Mouse (Mus musculus): ENCODE results near the gene Meis3. TPM values are rescaled to one million over a fixed set of nuclear protein-coding genes. Genes with fewer than 3 reads are reported as not detected.

The Meis3 gene
- total and polyA plus RNA-seq, 3 experiments, result 4.3 to 8.7 (median 4.6) TPM

DNA sequence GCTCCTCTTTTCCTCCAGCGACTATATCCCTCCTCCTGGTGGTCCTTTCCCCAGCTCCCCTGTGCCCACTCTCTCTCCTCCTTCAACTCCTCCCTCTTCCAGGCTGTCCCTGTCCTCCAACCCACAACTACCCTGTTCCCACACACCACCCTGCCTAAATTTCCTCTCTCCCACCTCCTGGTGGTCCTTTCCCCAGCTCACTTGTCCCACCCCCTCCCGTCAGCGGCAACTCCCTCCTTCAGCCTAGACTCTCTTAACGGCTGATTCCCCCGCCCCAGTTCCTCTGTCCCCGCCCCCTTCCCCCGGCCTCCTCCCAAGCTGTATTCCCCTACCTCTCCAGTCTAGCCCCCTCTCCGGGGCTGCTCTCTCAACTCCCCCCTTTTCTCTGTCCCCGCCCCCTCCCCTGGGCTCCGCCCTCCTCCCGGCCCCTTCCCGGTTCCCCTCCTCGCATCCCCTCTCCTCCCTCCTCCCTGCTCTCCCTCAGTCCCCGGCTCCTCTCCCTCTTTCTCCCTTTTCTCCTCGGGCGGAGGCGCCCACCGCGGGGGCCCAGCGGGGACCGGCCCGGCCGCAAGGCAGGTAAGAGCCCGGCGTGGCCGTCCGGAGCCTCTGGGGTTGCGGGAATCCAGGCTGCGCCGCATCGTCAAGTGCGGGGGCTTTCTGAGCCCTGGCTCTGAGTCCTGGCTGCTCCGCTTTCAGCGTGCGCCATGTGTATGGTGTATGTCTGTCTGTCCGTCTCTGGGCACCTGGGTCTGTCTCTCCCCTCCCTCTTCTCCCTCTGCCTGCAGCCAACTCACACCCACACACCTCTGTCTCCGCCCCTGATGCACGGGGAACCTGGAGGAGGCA lies 44.8 kb upstream of the Meis3 start:
- DNase-seq, result no peak
- peaks cover 2% of the 10 kb centered on the region; the same call in 1 of the 2 replicates for H3K4me1 ChIP-seq (ENCODE audit: control insufficient read depth, insufficient read depth, low read length)
- intact Hi-C loops (cut with DNase I), result loop anchor here (5.0 kb wide), 1 partner anchor 47 kb away; the partner anchor contains the start of gene Meis3
- no peaks in the 10 kb centered on the region for H3K79me2 ChIP-seq (replicated peaks; ENCODE audit: control insufficient read depth, insufficient read depth, low read length)
- peak overlapping the region; percentile 76 for H3K27ac ChIP-seq
- peaks cover 3% of the 10 kb centered on the region; the same call in 1 of the 2 replicates for H3K27me3 ChIP-seq (ENCODE audit: control insufficient read depth, insufficient read depth, low read length)
- TF ChIP-seq EP300 (IDR thresholded peaks at IDR 0.05; ENCODE audit: insufficient read depth, low read depth, low read length) (no peak), CTCF (IDR thresholded peaks at IDR 0.05) (no peak), POLR2A (IDR thresholded peaks at IDR 0.05; ENCODE audit: insufficient read depth, low read depth, low read length) (no peak)
- 1% methylated on average over 25 of the region's 38 CpGs for WGBS
- peak overlapping the region; percentile 63 for H3K9ac ChIP-seq (ENCODE audit: low read depth, low read length)
- peak overlapping the region; percentile 43 for H3K4me3 ChIP-seq
- no peaks in the 10 kb centered on the region for H3K36me3 ChIP-seq (ENCODE audit: control insufficient read depth, insufficient read depth, low read length)

DNA sequence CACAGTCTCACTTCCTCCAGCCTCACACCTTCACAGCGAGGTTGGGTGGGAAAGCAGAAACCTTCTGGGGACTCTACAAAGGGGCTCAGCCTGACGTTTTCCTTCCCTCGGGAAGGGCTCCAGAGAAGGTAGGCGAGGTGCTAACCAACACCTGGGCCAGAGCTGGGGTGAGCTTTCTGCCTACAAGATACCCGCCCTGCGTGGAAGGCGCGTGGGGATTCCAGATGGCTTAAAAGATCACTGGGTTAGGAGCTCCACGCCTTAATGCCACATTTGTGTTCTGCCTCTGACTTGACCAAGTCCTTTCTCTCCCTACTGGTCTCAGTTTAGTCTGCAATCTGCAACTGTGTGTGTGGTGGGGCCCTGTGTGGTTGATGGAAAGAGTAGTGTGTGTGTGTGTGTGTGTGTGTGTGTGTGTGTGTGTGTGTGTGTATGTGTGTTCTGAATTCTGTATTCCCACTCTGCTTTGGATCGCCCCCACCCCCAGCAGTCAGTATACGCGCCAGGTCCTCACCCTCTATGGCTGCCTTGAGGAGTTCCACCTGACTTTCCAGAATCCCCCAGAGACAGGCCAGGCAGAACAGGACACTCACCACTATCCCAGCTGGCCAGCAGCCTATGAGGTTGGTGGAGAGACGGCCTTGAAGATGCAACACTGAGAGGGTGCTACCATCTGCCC lies 43.8 kb upstream of the Meis3 start:
- H3K4me3 ChIP-seq, result no peak overlapping the region
- TF ChIP-seq EP300 (IDR thresholded peaks at IDR 0.05; ENCODE audit: insufficient read depth, low read depth, low read length), result no peak
- no peak for TF ChIP-seq POLR2A (IDR thresholded peaks at IDR 0.05; ENCODE audit: insufficient read depth, low read depth, low read length)
- TF ChIP-seq CTCF (IDR thresholded peaks at IDR 0.05), result no peak

DNA sequence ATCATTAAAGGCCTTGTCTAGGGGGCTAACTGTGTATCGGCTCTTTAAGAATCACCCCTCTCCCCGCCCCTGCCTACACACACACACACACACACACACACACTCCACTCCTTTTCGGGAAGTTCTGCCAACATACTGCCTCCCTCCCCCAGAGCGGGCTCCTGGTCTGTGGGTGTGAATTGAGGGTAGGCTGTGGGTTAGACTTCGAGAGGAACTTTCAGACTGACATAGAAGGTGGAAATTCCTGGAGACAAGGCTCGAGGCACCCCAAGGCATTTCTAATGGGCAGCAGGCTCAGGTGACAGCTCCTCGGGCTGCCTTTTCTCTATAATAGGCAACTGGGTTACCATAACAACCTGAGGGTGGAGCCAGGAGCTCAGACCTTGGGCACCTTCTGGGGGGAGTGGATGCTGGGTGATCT lies 42.7 kb upstream of the Meis3 start:
- H3K4me3 ChIP-seq, result no peak overlapping the region
- TF ChIP-seq EP300 (IDR thresholded peaks at IDR 0.05; ENCODE audit: insufficient read depth, low read depth, low read length) (no peak), POLR2A (IDR thresholded peaks at IDR 0.05; ENCODE audit: insufficient read depth, low read depth, low read length) (no peak), CTCF (IDR thresholded peaks at IDR 0.05) (no peak)
- WGBS, result 21% methylated on average over 7 of the region's 7 CpGs
- H3K9ac ChIP-seq (ENCODE audit: low read depth, low read length), result no peak overlapping the region
- no peak overlapping the region for H3K27ac ChIP-seq
- H3K27me3 ChIP-seq (ENCODE audit: control insufficient read depth, insufficient read depth, low read length), result peaks cover 3% of the 10 kb centered on the region; the same call in 1 of the 2 replicates
- H3K79me2 ChIP-seq (replicated peaks; ENCODE audit: control insufficient read depth, insufficient read depth, low read length), result no peaks in the 10 kb centered on the region
- peaks cover 2% of the 10 kb centered on the region; the same call in 1 of the 2 replicates for H3K4me1 ChIP-seq (ENCODE audit: control insufficient read depth, insufficient read depth, low read length)
- no peaks in the 10 kb centered on the region for H3K36me3 ChIP-seq (ENCODE audit: control insufficient read depth, insufficient read depth, low read length)
- DNase-seq, result no peak
- intact Hi-C loops (cut with DNase I), result no loop called here

More for the DNA sequence above, 43.8 kb upstream of the Meis3 start:
- no peak overlapping the region for H3K27ac ChIP-seq
- H3K36me3 ChIP-seq (ENCODE audit: control insufficient read depth, insufficient read depth, low read length), result no peaks in the 10 kb centered on the region
- peaks cover 3% of the 10 kb centered on the region; the same call in 1 of the 2 replicates for H3K27me3 ChIP-seq (ENCODE audit: control insufficient read depth, insufficient read depth, low read length)
- H3K9ac ChIP-seq (ENCODE audit: low read depth, low read length), result no peak overlapping the region
- DNase-seq, result no peak
- no peaks in the 10 kb centered on the region for H3K79me2 ChIP-seq (replicated peaks; ENCODE audit: control insufficient read depth, insufficient read depth, low read length)
- peaks cover 2% of the 10 kb centered on the region; the same call in 1 of the 2 replicates for H3K4me1 ChIP-seq (ENCODE audit: control insufficient read depth, insufficient read depth, low read length)
- intact Hi-C loops (cut with DNase I), result no loop called here
- 56% methylated on average over 13 of the region's 13 CpGs for WGBS

DNA sequence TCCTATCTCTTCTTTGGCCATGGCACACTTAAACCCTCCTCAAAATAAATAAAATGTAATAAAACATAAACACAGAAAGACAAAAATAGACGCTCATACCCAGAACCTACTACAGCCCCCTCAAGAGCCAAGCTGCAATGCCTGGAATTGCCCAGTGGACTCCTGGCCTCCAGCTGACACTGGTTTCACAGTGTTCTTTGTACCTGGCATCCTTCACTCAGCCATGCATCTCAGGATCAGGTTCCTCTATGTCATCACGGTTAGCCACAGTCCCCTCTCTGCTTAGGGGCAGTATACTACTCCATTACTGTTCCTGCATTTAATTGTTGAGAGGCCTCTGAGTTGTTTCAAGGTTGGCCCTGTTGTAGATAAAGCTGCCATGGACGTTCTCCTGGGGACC lies 42.0 kb upstream of the Meis3 start:
- no peaks in the 10 kb centered on the region for H3K36me3 ChIP-seq (ENCODE audit: control insufficient read depth, insufficient read depth, low read length)
- H3K9ac ChIP-seq (ENCODE audit: low read depth, low read length), result no peak overlapping the region
- no peak for TF ChIP-seq EP300 (IDR thresholded peaks at IDR 0.05; ENCODE audit: insufficient read depth, low read depth, low read length)
- TF ChIP-seq CTCF (IDR thresholded peaks at IDR 0.05), result no peak
- TF ChIP-seq POLR2A (IDR thresholded peaks at IDR 0.05; ENCODE audit: insufficient read depth, low read depth, low read length), result no peak
- H3K27me3 ChIP-seq (ENCODE audit: control insufficient read depth, insufficient read depth, low read length), result peaks cover 3% of the 10 kb centered on the region; the same call in 1 of the 2 replicates
- H3K79me2 ChIP-seq (replicated peaks; ENCODE audit: control insufficient read depth, insufficient read depth, low read length), result no peaks in the 10 kb centered on the region
- H3K27ac ChIP-seq, result no peak overlapping the region
- peaks cover 2% of the 10 kb centered on the region; the same call in 1 of the 2 replicates for H3K4me1 ChIP-seq (ENCODE audit: control insufficient read depth, insufficient read depth, low read length)
- no peak for DNase-seq
- H3K4me3 ChIP-seq, result no peak overlapping the region
- WGBS, result 57% methylated on average over 3 of the region's 3 CpGs
- intact Hi-C loops (cut with DNase I), result no loop called here

DNA sequence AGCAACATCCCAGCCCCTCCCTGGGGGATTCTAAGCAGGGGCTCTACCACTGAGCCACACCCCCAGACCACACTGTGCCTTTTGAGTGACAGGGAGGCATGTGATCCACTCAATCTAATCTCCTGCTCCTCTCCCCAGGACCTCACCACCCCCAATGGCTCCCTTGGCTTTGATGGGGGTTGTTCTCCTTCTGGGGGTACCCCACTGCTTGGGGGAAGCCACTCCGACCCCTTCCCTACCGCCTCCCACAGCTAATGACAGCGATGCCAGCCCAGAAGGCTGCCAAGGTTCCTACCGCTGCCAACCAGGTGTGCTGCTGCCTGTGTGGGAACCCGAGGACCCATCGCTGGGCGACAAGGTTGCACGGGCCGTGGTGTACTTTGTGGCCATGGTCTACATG lies 41.2 kb upstream of the Meis3 start:
- intact Hi-C loops (cut with DNase I), result no loop called here
- Histone ChIP-seq H3K4me3 (no peak overlapping the region), H3K79me2 (replicated peaks; ENCODE audit: control insufficient read depth, insufficient read depth, low read length) (no peaks in the 10 kb centered on the region), H3K36me3 (ENCODE audit: control insufficient read depth, insufficient read depth, low read length) (no peaks in the 10 kb centered on the region), H3K27me3 (ENCODE audit: control insufficient read depth, insufficient read depth, low read length) (peaks cover 3% of the 10 kb centered on the region; the same call in 1 of the 2 replicates), H3K9ac (ENCODE audit: low read depth, low read length) (no peak overlapping the region), H3K4me1 (ENCODE audit: control insufficient read depth, insufficient read depth, low read length) (peaks cover 1% of the 10 kb centered on the region; the same call in 1 of the 2 replicates), H3K27ac (no peak overlapping the region)
- 90% methylated on average over 9 of the region's 9 CpGs for WGBS
- no peak for DNase-seq
- no peak for TF ChIP-seq POLR2A (IDR thresholded peaks at IDR 0.05; ENCODE audit: insufficient read depth, low read depth, low read length)
- no peak for TF ChIP-seq EP300 (IDR thresholded peaks at IDR 0.05; ENCODE audit: insufficient read depth, low read depth, low read length)
- TF ChIP-seq CTCF (IDR thresholded peaks at IDR 0.05), result no peak

Data from heart, adult 2 months (tissue).